In genomic region chr7:112716701-112717100, GRCm38 (mm10) we compare ENCODE assay signal across 23 mouse cellular contexts. TPM values are rescaled to one million over a fixed set of nuclear protein-coding genes. Genes with fewer than 3 reads are reported as not detected.
DNase-seq lines count a peak whose midpoint lies in the region; ATAC-seq and TF ChIP-seq lines count a peak whose summit lies in the region.
"Had no signal": no experiment of that assay in that cellular context is flagged by ENCODE, and none has a peak within 500 bp of the region (broad histone marks: within the 10 kb centered on the region; RNA-seq: fewer than 3 reads in every experiment).

No protein-coding gene starts in this region.

- no peak overlapping the region for H3K4me2 ChIP-seq in hindbrain, embryonic 16.5 days (ENCODE audit: low read length)
- H3K4me2 ChIP-seq in liver, postnatal 0 days (ENCODE audit: low read depth, low read length): no peak overlapping the region
- no peak overlapping the region for H3K4me2 ChIP-seq in liver, embryonic 11.5 days
- H3K4me2 ChIP-seq in stomach, embryonic 15.5 days: no peak overlapping the region
- H3K4me2 ChIP-seq: embryonic facial prominence, embryonic 15.5 days; forebrain, embryonic 15.5 days; heart, embryonic 11.5 days; midbrain, embryonic 15.5 days had no signal

- no peaks in the 10 kb centered on the region for H3K27me3 ChIP-seq in hindbrain, embryonic 10.5 days (ENCODE audit: insufficient read depth, poor library complexity, severe bottlenecking)
- no peaks in the 10 kb centered on the region for H3K27me3 ChIP-seq in hindbrain, embryonic 16.5 days (replicated peaks; ENCODE audit: control insufficient read depth, insufficient read depth, low read length)
- no peaks in the 10 kb centered on the region for H3K27me3 ChIP-seq in liver, postnatal 0 days (ENCODE audit: insufficient read depth, low read length)
- 0 out of 2 replicates have a peak, but pooled peaks cover 5% of the 10 kb centered on the region for H3K27me3 ChIP-seq in liver, embryonic 11.5 days (replicated peaks; ENCODE audit: control insufficient read depth, insufficient read depth, low read length)
- no peaks in the 10 kb centered on the region for H3K27me3 ChIP-seq in stomach, embryonic 15.5 days (replicated peaks)
- H3K27me3 ChIP-seq: embryonic facial prominence, embryonic 15.5 days; forebrain, embryonic 15.5 days; midbrain, embryonic 15.5 days had no signal

- peak; percentile 37 for DNase-seq in cerebellum, adult 9-11 months
- DNase-seq in hindbrain, embryonic 10.5 days (ENCODE audit: low spot score): no peak
- no peak for DNase-seq in liver, postnatal 0 days
- DNase-seq in liver, embryonic 11.5 days (ENCODE audit: low spot score): no peak
- DNase-seq: adrenal gland, postnatal 10 days; heart, postnatal 36 days; liver; lung, adult 2 months; right cerebral cortex, adult 18-20 months; right cerebral cortex, postnatal 4 days; thymus, adult 2 months; thymus, postnatal 4 days had no signal

- H3K27ac ChIP-seq in hindbrain, embryonic 10.5 days: peak overlapping the region; percentile 35; the same call in 1 of the 2 replicates
- H3K27ac ChIP-seq in hindbrain, embryonic 16.5 days (ENCODE audit: low read depth, low read length): no peak overlapping the region
- H3K27ac ChIP-seq in liver, postnatal 0 days (ENCODE audit: low read depth): peak overlapping the region; percentile 29; the same call in 1 of the 2 replicates
- H3K27ac ChIP-seq in liver, embryonic 11.5 days (ENCODE audit: low read depth, low read length): no peak overlapping the region
- H3K27ac ChIP-seq in stomach, embryonic 15.5 days: 0 out of 2 replicates have a peak overlapping the region, but pooled peaks have one; percentile 0
- H3K27ac ChIP-seq: embryonic facial prominence, embryonic 15.5 days; forebrain, embryonic 15.5 days; layer of hippocampus, adult 2 months; macrophage; midbrain, embryonic 15.5 days had no signal

- H3K9ac ChIP-seq in hindbrain, embryonic 16.5 days (ENCODE audit: low read depth, low read length): no peak overlapping the region
- no peak overlapping the region for H3K9ac ChIP-seq in liver, postnatal 0 days (replicated peaks)
- H3K9ac ChIP-seq in liver, embryonic 11.5 days (ENCODE audit: low read depth, low read length): no peak overlapping the region
- H3K9ac ChIP-seq in stomach, embryonic 15.5 days: no peak overlapping the region
- H3K9ac ChIP-seq: embryonic facial prominence, embryonic 15.5 days; forebrain, embryonic 15.5 days; midbrain, embryonic 15.5 days had no signal

- H3K9me3 ChIP-seq in hindbrain, embryonic 10.5 days: no peaks in the 10 kb centered on the region
- H3K9me3 ChIP-seq in hindbrain, embryonic 16.5 days (ENCODE audit: control insufficient read depth, low read length): no peaks in the 10 kb centered on the region
- H3K9me3 ChIP-seq in liver, postnatal 0 days (ENCODE audit: low read length): no peaks in the 10 kb centered on the region
- no peaks in the 10 kb centered on the region for H3K9me3 ChIP-seq in liver, embryonic 11.5 days (ENCODE audit: control insufficient read depth, low read length)
- H3K9me3 ChIP-seq in stomach, embryonic 15.5 days: no peaks in the 10 kb centered on the region
- H3K9me3 ChIP-seq: embryonic facial prominence, embryonic 15.5 days; forebrain, embryonic 15.5 days; limb, embryonic 10.5 days; midbrain, embryonic 15.5 days had no signal

- 87% methylated on average over 6 of the region's 6 CpGs for WGBS in hindbrain, embryonic 10.5 days
- WGBS in hindbrain, embryonic 16.5 days: 77% methylated on average over 6 of the region's 6 CpGs
- 71% methylated on average over 6 of the region's 6 CpGs for WGBS in liver, postnatal 0 days (ENCODE audit: insufficient replicate concordance)
- 78% methylated on average over 6 of the region's 6 CpGs for WGBS in liver, embryonic 11.5 days
- WGBS in stomach, embryonic 15.5 days: 66% methylated on average over 6 of the region's 6 CpGs

- no peak for ATAC-seq in cerebellum, adult (ENCODE audit: insufficient number of reproducible peaks, low FRiP score, low TSS enrichment)
- no peak for ATAC-seq in hindbrain, embryonic 16.5 days
- no peak for ATAC-seq in liver, postnatal 0 days
- ATAC-seq in liver, embryonic 11.5 days (replicated peaks; ENCODE audit: low FRiP score): no peak
- no peak for ATAC-seq in stomach, embryonic 15.5 days (ENCODE audit: insufficient read depth, low FRiP score, low read depth)
- ATAC-seq: forebrain, embryonic 15.5 days; inflammation-experienced regulatory T-cells, adult 6 months; midbrain, embryonic 15.5 days had no signal

- no peak for TF ChIP-seq CTCF in liver, postnatal 0 days (IDR thresholded peaks at IDR 0.05; ENCODE audit: low read depth)

- TF ChIP-seq EP300 in liver, postnatal 0 days (IDR thresholded peaks at IDR 0.05; ENCODE audit: low read depth): no peak

- peaks cover 97% of the 10 kb centered on the region for H3K4me1 ChIP-seq in hindbrain, embryonic 10.5 days (replicated peaks)
- peaks cover 28% of the 10 kb centered on the region for H3K4me1 ChIP-seq in hindbrain, embryonic 16.5 days (ENCODE audit: control insufficient read depth, insufficient read depth, low read depth, low read length)
- peaks cover 17% of the 10 kb centered on the region for H3K4me1 ChIP-seq in liver, postnatal 0 days (ENCODE audit: insufficient read depth)
- peaks cover 18% of the 10 kb centered on the region for H3K4me1 ChIP-seq in liver, embryonic 11.5 days (replicated peaks; ENCODE audit: control insufficient read depth, insufficient read depth, low read length)
- peaks cover 37% of the 10 kb centered on the region for H3K4me1 ChIP-seq in stomach, embryonic 15.5 days

- no peak overlapping the region for H3K4me3 ChIP-seq in hindbrain, embryonic 10.5 days
- no peak overlapping the region for H3K4me3 ChIP-seq in hindbrain, embryonic 16.5 days (ENCODE audit: low read length)
- H3K4me3 ChIP-seq in liver, postnatal 0 days (ENCODE audit: low read depth, low read length): no peak overlapping the region
- H3K4me3 ChIP-seq in liver, embryonic 11.5 days (ENCODE audit: low read depth, low read length): no peak overlapping the region
- H3K4me3 ChIP-seq in stomach, embryonic 15.5 days (replicated peaks): no peak overlapping the region
- H3K4me3 ChIP-seq: embryonic facial prominence, embryonic 15.5 days; forebrain, embryonic 15.5 days; layer of hippocampus, adult 2 months; limb, embryonic 10.5 days; midbrain, embryonic 15.5 days had no signal

- H3K36me3 ChIP-seq in hindbrain, embryonic 10.5 days: no peaks in the 10 kb centered on the region
- H3K36me3 ChIP-seq in hindbrain, embryonic 16.5 days (ENCODE audit: control insufficient read depth, insufficient read depth, low read length): no peaks in the 10 kb centered on the region
- no peaks in the 10 kb centered on the region for H3K36me3 ChIP-seq in liver, postnatal 0 days (replicated peaks; ENCODE audit: insufficient read depth, low read length)
- H3K36me3 ChIP-seq in liver, embryonic 11.5 days (ENCODE audit: control insufficient read depth, insufficient read depth, low read length): no peaks in the 10 kb centered on the region
- no peaks in the 10 kb centered on the region for H3K36me3 ChIP-seq in stomach, embryonic 15.5 days
- H3K36me3 ChIP-seq: embryonic facial prominence, embryonic 15.5 days; forebrain, embryonic 15.5 days; limb, embryonic 10.5 days; midbrain, embryonic 15.5 days had no signal

RNA-seq across cellular contexts. Expression of gene Tead1, which starts 37.6 kb away (rescaled TPM):
- 17.8 and 20.6 TPM in 2 replicates for polyA plus RNA-seq in hindbrain, embryonic 10.5 days (2016; fragmentation: Nextera tagmentation; extraction: Ambion mirVana)
- 12.1 and 12.2 TPM in 2 replicates for polyA plus RNA-seq in hindbrain, embryonic 16.5 days (2015; fragmentation: Nextera tagmentation; extraction: Ambion mirVana)
- polyA plus RNA-seq in liver, postnatal 0 days (2015; fragmentation: Nextera tagmentation; extraction: Ambion mirVana): 1.4 and 2.1 TPM in 2 replicates
- 6.7 and 7.4 TPM in 2 replicates for polyA plus RNA-seq in liver, embryonic 11.5 days (2014; fragmentation: Nextera tagmentation; extraction: Ambion mirVana)
- polyA plus RNA-seq in stomach, embryonic 15.5 days (2015; fragmentation: Nextera tagmentation; extraction: Ambion mirVana): 25.7 and 30.2 TPM in 2 replicates
- polyA plus RNA-seq: macrophage had no signal

Comparison
In these comparisons a context has a peak if more than half of its experiments do, and no peak if none do; other contexts are left out.
1. H3K27ac ChIP-seq: peak in hindbrain, embryonic 10.5 days (single experiment), liver, postnatal 0 days (single experiment) and stomach, embryonic 15.5 days (single experiment); none in hindbrain, embryonic 16.5 days (single experiment) and liver, embryonic 11.5 days (single experiment).